Mouse (Mus musculus): ENCODE measurements around the gene Tmem117.

Tmem117 gene

GRCm38 (mm10) chr15:94628830-94629601 lies at the start of gene Tmem117:
Gene Tmem117, plus strand, starts transcription at chr15:94629232.
- DNase-seq (ENCODE audit: low spot score) = peak; percentile 42

- no peak for DNase-seq (ENCODE audit: low spot score)
Measured at GRCm38 (mm10) chr15:94582000-94582593, 46.9 kb upstream of the Tmem117 start.

GRCm38 (mm10) chr15:94583153-94583552 lies 45.9 kb upstream of the Tmem117 start:
- DNase-seq (ENCODE audit: low spot score) = no peak

GRCm38 (mm10) chr15:94584738-94585137 lies 44.3 kb upstream of the Tmem117 start:
- no peak for DNase-seq (ENCODE audit: low spot score)

- DNase-seq (ENCODE audit: low spot score) = no peak
Measured at GRCm38 (mm10) chr15:94587826-94588715, 41.0 kb upstream of the Tmem117 start.

- DNase-seq (ENCODE audit: low spot score) = peak; percentile 99
Measured at GRCm38 (mm10) chr15:94589219-94590075, 39.6 kb upstream of the Tmem117 start, which contains the start of gene Twf1. Gene Twf1, minus strand, starts transcription at chr15:94589889.

- DNase-seq (ENCODE audit: low spot score) = peak; percentile 1
Measured at GRCm38 (mm10) chr15:94590083-94590482, 38.9 kb upstream of the Tmem117 start.

GRCm38 (mm10) chr15:94591356-94591755 lies 37.7 kb upstream of the Tmem117 start:
- no peak for DNase-seq (ENCODE audit: low spot score)

GRCm38 (mm10) chr15:94593586-94593985 lies 35.4 kb upstream of the Tmem117 start:
- no peak for DNase-seq (ENCODE audit: low spot score)

- DNase-seq (ENCODE audit: low spot score) = no peak
Measured at GRCm38 (mm10) chr15:94600145-94600707, 28.8 kb upstream of the Tmem117 start.

GRCm38 (mm10) chr15:94601339-94601738 lies 27.7 kb upstream of the Tmem117 start:
- DNase-seq (ENCODE audit: low spot score) = peak; percentile 53

GRCm38 (mm10) chr15:94602441-94602840 lies 26.6 kb upstream of the Tmem117 start:
- no peak for DNase-seq (ENCODE audit: low spot score)

GRCm38 (mm10) chr15:94607768-94608167 lies 21.3 kb upstream of the Tmem117 start:
- no peak for DNase-seq (ENCODE audit: low spot score)

GRCm38 (mm10) chr15:94616036-94616435 lies 13.0 kb upstream of the Tmem117 start:
- DNase-seq (ENCODE audit: low spot score) = no peak

- DNase-seq (ENCODE audit: low spot score) = no peak
Measured at GRCm38 (mm10) chr15:94620909-94621308, 8.1 kb upstream of the Tmem117 start.

GRCm38 (mm10) chr15:94628463-94628829 lies 586 bp upstream of the Tmem117 start:
- DNase-seq (ENCODE audit: low spot score) = no peak

- no peak for DNase-seq (ENCODE audit: low spot score)
Measured at GRCm38 (mm10) chr15:94630553-94630952, 1.5 kb downstream of the Tmem117 start.

- no peak for DNase-seq (ENCODE audit: low spot score)
Measured at GRCm38 (mm10) chr15:94634524-94634923, 5.5 kb downstream of the Tmem117 start.

- DNase-seq (ENCODE audit: low spot score) = no peak
Measured at GRCm38 (mm10) chr15:94638207-94638606, 9.2 kb downstream of the Tmem117 start.

GRCm38 (mm10) chr15:94639126-94639525 lies 10.1 kb downstream of the Tmem117 start:
- DNase-seq (ENCODE audit: low spot score) = no peak

GRCm38 (mm10) chr15:94646012-94646411 lies 17.0 kb downstream of the Tmem117 start:
- no peak for DNase-seq (ENCODE audit: low spot score)
